Comparison of ENCODE assay signal across 28 mouse cellular contexts in the genomic region with DNA sequence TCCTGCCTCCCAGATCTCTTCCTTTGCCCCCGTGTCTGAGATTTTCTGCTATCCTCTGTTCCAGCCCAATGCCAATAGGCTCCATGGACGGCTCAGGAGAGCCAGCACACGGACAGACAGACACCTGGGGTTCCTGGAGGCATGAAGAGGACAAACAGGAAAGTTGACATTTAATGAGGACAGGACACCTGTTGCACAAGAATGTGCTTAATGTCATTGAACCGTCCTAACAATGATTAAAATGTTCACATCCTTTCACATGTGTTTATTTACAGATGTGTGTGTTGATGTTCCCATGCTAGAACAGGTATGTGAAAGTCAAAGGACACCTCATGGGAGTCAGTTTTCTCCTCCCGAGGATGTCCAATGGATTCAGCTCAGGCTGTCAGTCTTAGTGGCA. TPM values are rescaled to one million over a fixed set of nuclear protein-coding genes. Genes with fewer than 3 reads are reported as not detected.
DNase-seq lines count a peak whose midpoint lies in the region; ATAC-seq and TF ChIP-seq lines count a peak whose summit lies in the region.
"Had no signal": no experiment of that assay in that cellular context is flagged by ENCODE, and none has a peak within 500 bp of the region (broad histone marks: within the 10 kb centered on the region; RNA-seq: fewer than 3 reads in every experiment).

No protein-coding gene starts in this region.

- H3K4me1 ChIP-seq in heart, embryonic 10.5 days, result peaks cover 39% of the 10 kb centered on the region
- H3K4me1 ChIP-seq in heart, embryonic 11.5 days (ENCODE audit: control insufficient read depth, insufficient read depth, low read length), result peaks cover 20% of the 10 kb centered on the region
- peaks cover 16% of the 10 kb centered on the region for H3K4me1 ChIP-seq in liver, postnatal 0 days (ENCODE audit: insufficient read depth)
- peaks cover 8% of the 10 kb centered on the region for H3K4me1 ChIP-seq in liver, embryonic 11.5 days (replicated peaks; ENCODE audit: control insufficient read depth, insufficient read depth, low read length)
- peaks cover 45% of the 10 kb centered on the region for H3K4me1 ChIP-seq in embryonic facial prominence, embryonic 10.5 days
- peaks cover 17% of the 10 kb centered on the region for H3K4me1 ChIP-seq in midbrain, embryonic 13.5 days (replicated peaks)
- H3K4me1 ChIP-seq in forebrain, embryonic 11.5 days (replicated peaks; ENCODE audit: control insufficient read depth, insufficient read depth, low read length), result peaks cover 5% of the 10 kb centered on the region; the same call in 1 of the 2 replicates

- H3K27me3 ChIP-seq in heart, embryonic 10.5 days (ENCODE audit: insufficient read depth, poor library complexity, severe bottlenecking), result no peaks in the 10 kb centered on the region
- no peaks in the 10 kb centered on the region for H3K27me3 ChIP-seq in heart, embryonic 11.5 days (ENCODE audit: control insufficient read depth, insufficient read depth, low read length)
- H3K27me3 ChIP-seq in liver, postnatal 0 days (ENCODE audit: insufficient read depth, low read length), result 0 out of 2 replicates have a peak, but pooled peaks cover 4% of the 10 kb centered on the region
- H3K27me3 ChIP-seq in liver, embryonic 11.5 days (replicated peaks; ENCODE audit: control insufficient read depth, insufficient read depth, low read length), result no peaks in the 10 kb centered on the region
- H3K27me3 ChIP-seq in embryonic facial prominence, embryonic 10.5 days (replicated peaks; ENCODE audit: low read depth, poor library complexity, severe bottlenecking), result no peaks in the 10 kb centered on the region
- no peaks in the 10 kb centered on the region for H3K27me3 ChIP-seq in midbrain, embryonic 13.5 days
- H3K27me3 ChIP-seq in forebrain, embryonic 11.5 days (ENCODE audit: control insufficient read depth, insufficient read depth, low read length), result no peaks in the 10 kb centered on the region
- H3K27me3 ChIP-seq: CH12.LX; heart, embryonic 15.5 days; hindbrain, embryonic 13.5 days; intestine, embryonic 15.5 days; Patski had no signal

- TF ChIP-seq CTCF in liver, postnatal 0 days (IDR thresholded peaks at IDR 0.05; ENCODE audit: low read depth), result no peak

- 0 out of 2 replicates have a peak overlapping the region, but pooled peaks have one; percentile 37 for H3K27ac ChIP-seq in heart, embryonic 10.5 days
- no peak overlapping the region for H3K27ac ChIP-seq in heart, embryonic 11.5 days (ENCODE audit: low read depth, low read length)
- peak overlapping the region; percentile 88 for H3K27ac ChIP-seq in liver, postnatal 0 days (ENCODE audit: low read depth)
- no peak overlapping the region for H3K27ac ChIP-seq in liver, embryonic 11.5 days (ENCODE audit: low read depth, low read length)
- peak overlapping the region; percentile 63; the same call in 1 of the 2 replicates for H3K27ac ChIP-seq in embryonic facial prominence, embryonic 10.5 days (replicated peaks)
- no peak overlapping the region for H3K27ac ChIP-seq in midbrain, embryonic 13.5 days
- H3K27ac ChIP-seq in forebrain, embryonic 11.5 days (ENCODE audit: low read depth, low read length), result no peak overlapping the region
- H3K27ac ChIP-seq: gastrocnemius, adult 2 months; heart, embryonic 15.5 days; hindbrain, embryonic 10.5 days; hindbrain, embryonic 13.5 days; intestine, embryonic 15.5 days had no signal

- no peak for ATAC-seq in heart, embryonic 11.5 days (replicated peaks; ENCODE audit: insufficient number of reproducible peaks, low FRiP score, low TSS enrichment)
- peak; percentile 28 for ATAC-seq in liver, postnatal 0 days
- no peak for ATAC-seq in liver, embryonic 11.5 days (replicated peaks; ENCODE audit: low FRiP score)
- ATAC-seq in midbrain, embryonic 13.5 days, result no peak
- ATAC-seq in forebrain, embryonic 11.5 days (replicated peaks; ENCODE audit: low FRiP score), result no peak
- ATAC-seq: forebrain, embryonic 14.5 days; forebrain, postnatal 0 days; hindbrain, embryonic 16.5 days; intestine, embryonic 15.5 days; Patski had no signal

- no peaks in the 10 kb centered on the region for H3K36me3 ChIP-seq in heart, embryonic 10.5 days
- no peaks in the 10 kb centered on the region for H3K36me3 ChIP-seq in heart, embryonic 11.5 days (ENCODE audit: control insufficient read depth, insufficient read depth, low read length)
- H3K36me3 ChIP-seq in liver, postnatal 0 days (replicated peaks; ENCODE audit: insufficient read depth, low read length), result no peaks in the 10 kb centered on the region
- H3K36me3 ChIP-seq in liver, embryonic 11.5 days (ENCODE audit: control insufficient read depth, insufficient read depth, low read length), result no peaks in the 10 kb centered on the region
- H3K36me3 ChIP-seq in embryonic facial prominence, embryonic 10.5 days (replicated peaks), result no peaks in the 10 kb centered on the region
- no peaks in the 10 kb centered on the region for H3K36me3 ChIP-seq in midbrain, embryonic 13.5 days
- H3K36me3 ChIP-seq in forebrain, embryonic 11.5 days (ENCODE audit: control insufficient read depth, insufficient read depth, low read length), result no peaks in the 10 kb centered on the region
- H3K36me3 ChIP-seq: forebrain, embryonic 10.5 days; G1E; heart, embryonic 15.5 days; hindbrain, embryonic 10.5 days; hindbrain, embryonic 13.5 days; intestine, embryonic 15.5 days had no signal

- DNase-seq in heart, embryonic 10.5 days (ENCODE audit: low spot score), result no peak
- DNase-seq in liver, postnatal 0 days, result no peak
- DNase-seq in liver, embryonic 11.5 days (ENCODE audit: low spot score), result no peak
- DNase-seq in embryonic facial prominence, embryonic 10.5 days (ENCODE audit: low spot score), result no peak
- DNase-seq in forebrain, embryonic 11.5 days (ENCODE audit: low spot score), result no peak
- DNase-seq: adrenal gland, postnatal 10 days; adrenal gland, postnatal 36 days; cerebellum, adult 2 months; cerebellum, adult 9-11 months; embryo, embryonic 11 days; forebrain, postnatal 0 days; gastrocnemius, adult 2 months; gastrocnemius, postnatal 14 days; heart, adult 11 months; heart, postnatal 10 days; heart, postnatal 36 days had no signal

- H3K9ac ChIP-seq in heart, embryonic 11.5 days (ENCODE audit: low read depth, low read length), result no peak overlapping the region
- no peak overlapping the region for H3K9ac ChIP-seq in liver, postnatal 0 days (replicated peaks)
- no peak overlapping the region for H3K9ac ChIP-seq in liver, embryonic 11.5 days (ENCODE audit: low read depth, low read length)
- H3K9ac ChIP-seq in midbrain, embryonic 13.5 days (replicated peaks), result no peak overlapping the region
- no peak overlapping the region for H3K9ac ChIP-seq in forebrain, embryonic 11.5 days (ENCODE audit: low read length)
- H3K9ac ChIP-seq: forebrain, postnatal 0 days; heart, embryonic 15.5 days; hindbrain, embryonic 13.5 days; intestine, embryonic 15.5 days had no signal

- 70% methylated on average over 5 of the region's 5 CpGs for WGBS in heart, embryonic 10.5 days
- 70% methylated on average over 5 of the region's 5 CpGs for WGBS in heart, embryonic 11.5 days (ENCODE audit: insufficient replicate concordance)
- WGBS in liver, postnatal 0 days (ENCODE audit: insufficient replicate concordance), result 54% methylated on average over 5 of the region's 5 CpGs
- WGBS in liver, embryonic 11.5 days, result 62% methylated on average over 5 of the region's 5 CpGs
- 73% methylated on average over 5 of the region's 5 CpGs for WGBS in embryonic facial prominence, embryonic 10.5 days
- WGBS in midbrain, embryonic 13.5 days, result 81% methylated on average over 5 of the region's 5 CpGs
- 82% methylated on average over 5 of the region's 5 CpGs for WGBS in forebrain, embryonic 11.5 days

- H3K4me2 ChIP-seq in heart, embryonic 11.5 days, result no peak overlapping the region
- H3K4me2 ChIP-seq in liver, postnatal 0 days (ENCODE audit: low read depth, low read length), result 0 out of 2 replicates have a peak overlapping the region, but pooled peaks have one; percentile 7
- H3K4me2 ChIP-seq in liver, embryonic 11.5 days, result no peak overlapping the region
- H3K4me2 ChIP-seq in midbrain, embryonic 13.5 days (replicated peaks), result no peak overlapping the region
- no peak overlapping the region for H3K4me2 ChIP-seq in forebrain, embryonic 11.5 days (ENCODE audit: low read depth, low read length, severe bottlenecking)
- H3K4me2 ChIP-seq: heart, embryonic 15.5 days; hindbrain, embryonic 13.5 days; intestine, embryonic 15.5 days had no signal

- no peaks in the 10 kb centered on the region for H3K9me3 ChIP-seq in heart, embryonic 10.5 days
- no peaks in the 10 kb centered on the region for H3K9me3 ChIP-seq in heart, embryonic 11.5 days (replicated peaks; ENCODE audit: control insufficient read depth, low read length)
- no peaks in the 10 kb centered on the region for H3K9me3 ChIP-seq in liver, postnatal 0 days (ENCODE audit: low read length)
- H3K9me3 ChIP-seq in liver, embryonic 11.5 days (ENCODE audit: control insufficient read depth, low read length), result no peaks in the 10 kb centered on the region
- no peaks in the 10 kb centered on the region for H3K9me3 ChIP-seq in embryonic facial prominence, embryonic 10.5 days
- no peaks in the 10 kb centered on the region for H3K9me3 ChIP-seq in midbrain, embryonic 13.5 days
- H3K9me3 ChIP-seq in forebrain, embryonic 11.5 days (ENCODE audit: control insufficient read depth, low read length), result no peaks in the 10 kb centered on the region
- H3K9me3 ChIP-seq: forebrain, embryonic 10.5 days; G1E; heart, embryonic 15.5 days; hindbrain, embryonic 10.5 days; hindbrain, embryonic 13.5 days; intestine, embryonic 15.5 days had no signal

- no peak overlapping the region for H3K4me3 ChIP-seq in heart, embryonic 10.5 days
- H3K4me3 ChIP-seq in heart, embryonic 11.5 days (ENCODE audit: low read depth, low read length), result no peak overlapping the region
- H3K4me3 ChIP-seq in liver, postnatal 0 days (ENCODE audit: low read depth, low read length), result no peak overlapping the region
- no peak overlapping the region for H3K4me3 ChIP-seq in liver, embryonic 11.5 days (ENCODE audit: low read depth, low read length)
- no peak overlapping the region for H3K4me3 ChIP-seq in embryonic facial prominence, embryonic 10.5 days
- H3K4me3 ChIP-seq in midbrain, embryonic 13.5 days (replicated peaks), result no peak overlapping the region
- H3K4me3 ChIP-seq in forebrain, embryonic 11.5 days (ENCODE audit: low read depth, low read length), result no peak overlapping the region
- H3K4me3 ChIP-seq: forebrain, embryonic 10.5 days; gastrocnemius, adult 2 months; heart, embryonic 15.5 days; hindbrain, embryonic 10.5 days; hindbrain, embryonic 13.5 days; intestine, embryonic 15.5 days had no signal

- TF ChIP-seq EP300 in liver, postnatal 0 days (IDR thresholded peaks at IDR 0.05; ENCODE audit: low read depth), result peak; percentile 73; the same call in 1 of the 2 replicates

RNA-seq across cellular contexts. Expression of a gene that starts 19.6 kb away (rescaled TPM):
- polyA plus RNA-seq in heart, embryonic 10.5 days (2016; fragmentation: Nextera tagmentation; extraction: Ambion mirVana), result 71.6 and 103 TPM in 2 replicates
- polyA plus RNA-seq in heart, embryonic 11.5 days (2014; fragmentation: Nextera tagmentation; extraction: Ambion mirVana), result 52.3 and 55.9 TPM in 2 replicates
- polyA plus RNA-seq in liver, postnatal 0 days (2015; fragmentation: Nextera tagmentation; extraction: Ambion mirVana), result 32.3 and 32.9 TPM in 2 replicates
- polyA plus RNA-seq in liver, embryonic 11.5 days (2014; fragmentation: Nextera tagmentation; extraction: Ambion mirVana), result 46.5 and 50.1 TPM in 2 replicates
- 140 and 148 TPM in 2 replicates for polyA plus RNA-seq in embryonic facial prominence, embryonic 10.5 days (2016; fragmentation: Nextera tagmentation; extraction: Ambion mirVana)
- polyA plus RNA-seq in midbrain, embryonic 13.5 days (2015; fragmentation: Nextera tagmentation; extraction: Ambion mirVana), result 20.0 and 26.3 TPM in 2 replicates
- polyA plus RNA-seq in forebrain, embryonic 11.5 days (2014; fragmentation: Nextera tagmentation; extraction: Ambion mirVana), result 67.3 and 68.7 TPM in 2 replicates

RNA-seq across cellular contexts. Expression of a gene that starts 43.1 kb away (rescaled TPM):
- polyA plus RNA-seq in heart, embryonic 10.5 days (2016; fragmentation: Nextera tagmentation; extraction: Ambion mirVana), result 59.8 and 64.6 TPM in 2 replicates
- 49.7 and 51.6 TPM in 2 replicates for polyA plus RNA-seq in heart, embryonic 11.5 days (2014; fragmentation: Nextera tagmentation; extraction: Ambion mirVana)
- 21.3 TPM in 2 replicates for polyA plus RNA-seq in liver, postnatal 0 days (2015; fragmentation: Nextera tagmentation; extraction: Ambion mirVana)
- 94.1 and 95.6 TPM in 2 replicates for polyA plus RNA-seq in liver, embryonic 11.5 days (2014; fragmentation: Nextera tagmentation; extraction: Ambion mirVana)
- 69.1 and 71.2 TPM in 2 replicates for polyA plus RNA-seq in embryonic facial prominence, embryonic 10.5 days (2016; fragmentation: Nextera tagmentation; extraction: Ambion mirVana)
- 50.1 and 55.7 TPM in 2 replicates for polyA plus RNA-seq in midbrain, embryonic 13.5 days (2015; fragmentation: Nextera tagmentation; extraction: Ambion mirVana)
- 52.7 and 72.3 TPM in 2 replicates for polyA plus RNA-seq in forebrain, embryonic 11.5 days (2014; fragmentation: Nextera tagmentation; extraction: Ambion mirVana)

RNA-seq across cellular contexts. Expression of a gene that starts 44.6 kb away (rescaled TPM):
- polyA plus RNA-seq in heart, embryonic 10.5 days (2016; fragmentation: Nextera tagmentation; extraction: Ambion mirVana), result 22.2 and 25.0 TPM in 2 replicates
- polyA plus RNA-seq in heart, embryonic 11.5 days (2014; fragmentation: Nextera tagmentation; extraction: Ambion mirVana), result 19.1 and 19.6 TPM in 2 replicates
- polyA plus RNA-seq in liver, postnatal 0 days (2015; fragmentation: Nextera tagmentation; extraction: Ambion mirVana), result 3.3 and 3.6 TPM in 2 replicates
- polyA plus RNA-seq in liver, embryonic 11.5 days (2014; fragmentation: Nextera tagmentation; extraction: Ambion mirVana), result 23.0 and 25.2 TPM in 2 replicates
- polyA plus RNA-seq in embryonic facial prominence, embryonic 10.5 days (2016; fragmentation: Nextera tagmentation; extraction: Ambion mirVana), result 30.4 and 30.8 TPM in 2 replicates
- 16.8 and 17.3 TPM in 2 replicates for polyA plus RNA-seq in midbrain, embryonic 13.5 days (2015; fragmentation: Nextera tagmentation; extraction: Ambion mirVana)
- polyA plus RNA-seq in forebrain, embryonic 11.5 days (2014; fragmentation: Nextera tagmentation; extraction: Ambion mirVana), result 34.6 and 37.7 TPM in 2 replicates

RNA-seq across cellular contexts. Expression of a gene that starts 58.2 kb away (rescaled TPM):
- polyA plus RNA-seq in heart, embryonic 10.5 days (2016; fragmentation: Nextera tagmentation; extraction: Ambion mirVana), result 18.5 and 19.3 TPM in 2 replicates
- polyA plus RNA-seq in heart, embryonic 11.5 days (2014; fragmentation: Nextera tagmentation; extraction: Ambion mirVana), result 19.5 and 22.9 TPM in 2 replicates
- polyA plus RNA-seq in liver, postnatal 0 days (2015; fragmentation: Nextera tagmentation; extraction: Ambion mirVana), result 24.6 and 25.7 TPM in 2 replicates
- polyA plus RNA-seq in liver, embryonic 11.5 days (2014; fragmentation: Nextera tagmentation; extraction: Ambion mirVana), result 67.9 and 68.6 TPM in 2 replicates
- polyA plus RNA-seq in embryonic facial prominence, embryonic 10.5 days (2016; fragmentation: Nextera tagmentation; extraction: Ambion mirVana), result 4.3 and 5.5 TPM in 2 replicates
- 2.1 and 2.4 TPM in 2 replicates for polyA plus RNA-seq in midbrain, embryonic 13.5 days (2015; fragmentation: Nextera tagmentation; extraction: Ambion mirVana)
- polyA plus RNA-seq in forebrain, embryonic 11.5 days (2014; fragmentation: Nextera tagmentation; extraction: Ambion mirVana), result 5.0 and 5.7 TPM in 2 replicates

Comparison
In these comparisons a context has a peak if more than half of its experiments do, and no peak if none do; other contexts are left out.
1. H3K27ac ChIP-seq: peak in heart, embryonic 10.5 days (single experiment), liver, postnatal 0 days (single experiment) and embryonic facial prominence, embryonic 10.5 days (single experiment); none in heart, embryonic 11.5 days (single experiment), liver, embryonic 11.5 days (single experiment), midbrain, embryonic 13.5 days (single experiment) and forebrain, embryonic 11.5 days (single experiment).